Mouse (Mus musculus): Measurements from ENCODE around the gene 4930404H24Rik. TPM values are rescaled to one million over a fixed set of nuclear protein-coding genes. Genes with fewer than 3 reads are reported as not detected.

Gene 4930404H24Rik
- polyA plus RNA-seq, 1 experiment from 2014 or later: not detected

DNA sequence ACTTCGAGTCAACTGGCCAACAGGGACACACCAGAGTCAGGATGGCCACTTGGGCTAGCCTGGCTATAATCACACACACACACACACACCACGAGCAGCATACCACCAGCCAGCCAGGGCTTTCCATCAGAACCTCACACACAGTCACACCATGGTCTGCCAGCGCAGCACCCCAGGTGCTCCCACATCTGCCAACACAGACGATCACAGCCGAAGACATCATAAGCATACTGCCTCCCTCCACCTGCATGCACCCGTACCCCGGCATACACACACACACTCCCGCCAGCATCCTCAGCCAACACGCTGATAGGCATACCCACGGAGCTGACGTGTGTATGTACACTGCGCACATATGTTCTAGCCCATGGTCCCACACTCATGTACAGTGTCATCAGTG is 31.1 kb downstream of the 4930404H24Rik start:
- ATAC-seq (ENCODE audit: low FRiP score, low TSS enrichment): no peak
- DNase-seq (ENCODE audit: low spot score): no peak
- Histone ChIP-seq H3K36me3 (ENCODE audit: control insufficient read depth, insufficient read depth, low read length) (no peaks in the 10 kb centered on the region), H3K9ac (ENCODE audit: low read length) (no peak overlapping the region), H3K4me3 (ENCODE audit: low read depth, low read length) (no peak overlapping the region), H3K4me2 (replicated peaks; ENCODE audit: low read depth) (no peak overlapping the region), H3K4me1 (replicated peaks; ENCODE audit: control insufficient read depth, insufficient read depth) (no peaks in the 10 kb centered on the region), H3K27ac (replicated peaks) (no peak overlapping the region), H3K27me3 (ENCODE audit: control insufficient read depth, insufficient read depth, low read length) (no peaks in the 10 kb centered on the region), H3K9me3 (ENCODE audit: control insufficient read depth, low read length) (no peaks in the 10 kb centered on the region)
- no peak for TF ChIP-seq CTCF (IDR thresholded peaks at IDR 0.05; ENCODE audit: low read depth)
- TF ChIP-seq EP300 (optimal IDR thresholded peaks at IDR 0.05): no peak
- WGBS: 79% methylated on average over 12 of the region's 12 CpGs

DNA sequence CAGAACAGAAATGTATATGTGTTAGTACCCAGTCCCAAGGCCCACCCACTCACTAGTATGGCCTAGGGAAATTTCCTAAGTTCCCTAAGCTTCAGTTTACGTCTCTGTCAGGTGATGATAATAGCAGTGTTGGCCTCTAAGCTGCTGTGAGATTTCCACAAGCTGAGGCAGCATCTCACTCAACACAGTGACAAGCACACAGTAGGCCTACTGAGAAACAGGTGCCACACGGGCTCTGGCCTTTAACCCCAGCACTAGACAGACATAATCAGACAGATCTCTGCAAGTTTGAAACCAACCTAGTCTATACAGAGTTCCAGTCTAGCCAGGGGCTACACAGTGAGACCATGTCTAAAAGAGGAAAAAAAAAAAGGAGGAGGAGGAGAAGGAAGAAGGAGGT is 32.1 kb downstream of the 4930404H24Rik start:
- Histone ChIP-seq H3K4me1 (replicated peaks; ENCODE audit: control insufficient read depth, insufficient read depth) (no peaks in the 10 kb centered on the region), H3K27me3 (ENCODE audit: control insufficient read depth, insufficient read depth, low read length) (no peaks in the 10 kb centered on the region), H3K9me3 (ENCODE audit: control insufficient read depth, low read length) (no peaks in the 10 kb centered on the region), H3K9ac (ENCODE audit: low read length) (no peak overlapping the region), H3K4me2 (replicated peaks; ENCODE audit: low read depth) (no peak overlapping the region), H3K36me3 (ENCODE audit: control insufficient read depth, insufficient read depth, low read length) (no peaks in the 10 kb centered on the region), H3K27ac (replicated peaks) (no peak overlapping the region), H3K4me3 (ENCODE audit: low read depth, low read length) (no peak overlapping the region)
- ATAC-seq (ENCODE audit: low FRiP score, low TSS enrichment) (no peak), DNase-seq (ENCODE audit: low spot score) (no peak)
- TF ChIP-seq EP300 (optimal IDR thresholded peaks at IDR 0.05) (no peak), CTCF (IDR thresholded peaks at IDR 0.05; ENCODE audit: low read depth) (no peak)
- WGBS: 69% methylated on average over 2 of the region's 2 CpGs

GRCm38 (mm10) chr2:153525906-153526311 is 33.3 kb downstream of the 4930404H24Rik start:
- H3K27ac ChIP-seq (replicated peaks): no peak overlapping the region
- 21% methylated on average over 10 of the region's 10 CpGs for WGBS
- no peak overlapping the region for H3K4me2 ChIP-seq (replicated peaks; ENCODE audit: low read depth)
- ATAC-seq (ENCODE audit: low FRiP score, low TSS enrichment) (peak; percentile 24; the same call in 1 of the 2 replicates), DNase-seq (ENCODE audit: low spot score) (peak; percentile 63)
- H3K4me1 ChIP-seq (replicated peaks; ENCODE audit: control insufficient read depth, insufficient read depth): no peaks in the 10 kb centered on the region
- TF ChIP-seq CTCF (IDR thresholded peaks at IDR 0.05; ENCODE audit: low read depth): no peak
- H3K9me3 ChIP-seq (ENCODE audit: control insufficient read depth, low read length): no peaks in the 10 kb centered on the region
- H3K27me3 ChIP-seq (ENCODE audit: control insufficient read depth, insufficient read depth, low read length): no peaks in the 10 kb centered on the region
- no peak overlapping the region for H3K9ac ChIP-seq (ENCODE audit: low read length)
- no peaks in the 10 kb centered on the region for H3K36me3 ChIP-seq (ENCODE audit: control insufficient read depth, insufficient read depth, low read length)
- H3K4me3 ChIP-seq (ENCODE audit: low read depth, low read length): no peak overlapping the region

DNA sequence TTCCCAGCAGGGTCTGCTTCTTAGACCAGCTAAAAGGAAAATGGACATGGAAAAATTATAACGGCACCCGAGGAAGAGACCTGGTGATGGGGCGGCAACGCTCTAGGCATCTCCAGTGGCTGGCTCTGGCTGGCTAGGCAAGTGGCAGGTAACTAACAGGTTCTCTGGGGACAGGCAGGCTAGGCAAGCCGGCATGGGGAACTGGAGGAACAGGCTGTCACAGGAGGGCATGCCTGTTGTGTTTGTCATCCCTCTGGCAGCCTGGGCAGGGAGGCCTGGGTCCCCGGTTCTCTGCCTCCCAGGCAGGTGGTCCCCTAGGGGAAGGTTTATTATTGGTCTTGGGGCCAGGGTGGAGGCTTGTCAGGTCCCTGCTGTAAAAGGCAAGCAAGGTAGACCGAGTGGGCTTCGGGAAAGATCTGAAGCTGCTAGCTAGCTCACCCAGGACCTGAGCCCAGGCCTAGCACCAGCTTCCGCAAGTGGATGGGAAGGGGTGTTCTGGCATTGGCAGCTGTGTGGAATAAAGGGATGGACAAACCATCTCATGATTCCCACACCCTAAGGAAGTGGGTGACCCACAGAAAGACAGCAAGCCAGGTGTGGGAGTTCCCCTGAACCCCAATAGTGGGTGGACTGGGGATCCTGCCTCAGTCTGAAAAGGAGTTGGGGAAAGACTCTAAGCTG is 34.4 kb downstream of the 4930404H24Rik start:
- Histone ChIP-seq H3K9ac (ENCODE audit: low read length) (no peak overlapping the region), H3K4me2 (replicated peaks; ENCODE audit: low read depth) (no peak overlapping the region), H3K4me1 (replicated peaks; ENCODE audit: control insufficient read depth, insufficient read depth) (no peaks in the 10 kb centered on the region), H3K27ac (replicated peaks) (peak overlapping the region; percentile 49), H3K36me3 (ENCODE audit: control insufficient read depth, insufficient read depth, low read length) (no peaks in the 10 kb centered on the region), H3K27me3 (ENCODE audit: control insufficient read depth, insufficient read depth, low read length) (no peaks in the 10 kb centered on the region), H3K4me3 (ENCODE audit: low read depth, low read length) (no peak overlapping the region), H3K9me3 (ENCODE audit: control insufficient read depth, low read length) (no peaks in the 10 kb centered on the region)
- peak; percentile 45 for DNase-seq (ENCODE audit: low spot score)
- TF ChIP-seq CTCF (IDR thresholded peaks at IDR 0.05; ENCODE audit: low read depth): no peak
- WGBS: 50% methylated on average over 9 of the region's 9 CpGs
- no peak for ATAC-seq (ENCODE audit: low FRiP score, low TSS enrichment)

DNA sequence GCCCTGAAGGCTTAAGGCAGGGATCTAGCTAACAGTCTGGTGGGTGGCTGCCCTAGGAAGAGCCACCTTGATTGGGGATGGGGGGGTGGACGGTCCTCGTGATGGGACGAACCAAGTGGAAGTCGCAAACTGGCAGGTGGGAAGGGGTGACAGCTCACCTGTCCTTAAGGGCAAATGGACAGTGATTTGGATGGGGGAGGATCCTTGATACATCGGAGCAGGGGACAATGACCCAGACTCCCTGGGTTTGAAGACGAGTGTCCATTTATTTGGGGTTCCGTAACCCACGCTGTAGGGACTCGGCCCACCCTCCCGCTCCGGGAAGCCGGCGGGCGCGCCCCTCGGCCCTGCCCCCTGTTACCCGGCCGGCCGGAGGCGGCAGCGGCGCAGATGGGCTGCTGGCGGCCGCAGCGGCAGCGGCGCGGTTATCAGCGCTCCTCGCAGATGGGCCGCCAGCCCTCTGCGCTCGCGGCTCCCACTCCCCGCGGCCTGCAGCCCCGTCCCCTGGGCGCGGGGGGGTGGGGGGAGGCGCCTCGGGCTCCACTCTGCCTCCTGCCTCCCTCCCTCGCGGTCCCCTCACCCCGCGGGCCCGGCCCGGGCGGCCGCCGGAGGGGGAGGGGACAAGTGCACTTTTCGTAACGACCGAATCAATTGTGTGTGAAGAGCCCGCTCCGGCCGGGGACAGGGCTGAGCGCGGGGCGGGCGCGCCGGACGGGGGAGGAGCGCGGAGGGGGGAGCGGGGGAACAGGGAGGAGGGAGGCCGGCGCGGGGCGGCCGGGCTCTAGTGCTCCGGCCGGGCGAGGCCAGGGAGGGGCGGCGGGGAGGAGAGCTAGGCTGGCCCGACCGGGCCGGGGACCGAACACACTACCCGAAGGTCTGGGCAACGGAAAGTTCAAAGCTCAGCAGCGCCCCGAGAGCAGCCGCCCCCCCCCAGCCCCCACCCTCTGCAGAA is 35.3 kb downstream of the 4930404H24Rik start:
- H3K27ac ChIP-seq (replicated peaks): peak overlapping the region; percentile 18
- DNase-seq (ENCODE audit: low spot score) (peak; percentile 51), ATAC-seq (ENCODE audit: low FRiP score, low TSS enrichment) (peak; percentile 45)
- H3K9me3 ChIP-seq (ENCODE audit: control insufficient read depth, low read length): no peaks in the 10 kb centered on the region
- WGBS: 5% methylated on average over 47 of the region's 85 CpGs
- peak overlapping the region; percentile 62 for H3K4me3 ChIP-seq (ENCODE audit: low read depth, low read length)
- peak overlapping the region; percentile 99 for H3K4me2 ChIP-seq (replicated peaks; ENCODE audit: low read depth)
- H3K27me3 ChIP-seq (ENCODE audit: control insufficient read depth, insufficient read depth, low read length): no peaks in the 10 kb centered on the region
- peak overlapping the region; percentile 59 for H3K9ac ChIP-seq (ENCODE audit: low read length)
- no peaks in the 10 kb centered on the region for H3K4me1 ChIP-seq (replicated peaks; ENCODE audit: control insufficient read depth, insufficient read depth)
- H3K36me3 ChIP-seq (ENCODE audit: control insufficient read depth, insufficient read depth, low read length): no peaks in the 10 kb centered on the region
- no peak for TF ChIP-seq EP300 (optimal IDR thresholded peaks at IDR 0.05)
- no peak for TF ChIP-seq CTCF (IDR thresholded peaks at IDR 0.05; ENCODE audit: low read depth)
